Mouse (Mus musculus) midbrain, embryonic 13.5 days (tissue): ENCODE results near the gene Cmip. TPM values are rescaled to one million over a fixed set of nuclear protein-coding genes. Genes with fewer than 3 reads are reported as not detected.

Experiments used
- ATAC-seq: fragments of 200-750 bp; cut with Nextera tagmentation; 2 replicates; pipeline ENCODE4 v1.8.0; 2017; ENCODE audit warnings: mild to moderate bottlenecking, moderate TSS enrichment, moderate library complexity
- H3K27ac ChIP-seq: fragments of 300-500 bp; sonication (generic); 2 replicates; pipeline ENCODE4 v1.5.1; 2015; ENCODE audit warnings: inconsistent platforms, mild to moderate bottlenecking, moderate library complexity
- H3K27me3 ChIP-seq: fragments of 300-500 bp; sonication (generic); 2 replicates; pipeline ENCODE4 v1.6.1; 2015; ENCODE audit warnings: mild to moderate bottlenecking, inconsistent platforms
- H3K36me3 ChIP-seq: fragments of 300-500 bp; sonication (generic); 2 replicates; pipeline ENCODE4 v1.6.1; 2015; ENCODE audit warnings: mild to moderate bottlenecking, inconsistent platforms
- H3K4me1 ChIP-seq: fragments of 300-500 bp; sonication (generic); replicated peaks from 2 replicates; pipeline ENCODE4 v1.6.1; 2015; ENCODE audit warnings: inconsistent platforms
- H3K4me2 ChIP-seq: fragments of 300-500 bp; sonication (generic); replicated peaks from 2 replicates; pipeline ENCODE4 v1.6.1; 2015; ENCODE audit warnings: moderate library complexity, mild to moderate bottlenecking, inconsistent platforms
- H3K4me3 ChIP-seq: fragments of 300-500 bp; sonication (generic); replicated peaks from 2 replicates; pipeline ENCODE4 v1.5.1; 2015; ENCODE audit warnings: mild to moderate bottlenecking, inconsistent platforms
- H3K9ac ChIP-seq: fragments of 300-500 bp; sonication (generic); replicated peaks from 2 replicates; pipeline ENCODE4 v1.6.1; 2015; ENCODE audit warnings: mild to moderate bottlenecking, inconsistent platforms
- H3K9me3 ChIP-seq: fragments of 300-500 bp; sonication (generic); 2 replicates; pipeline ENCODE4 v1.6.1; 2016; ENCODE audit warnings: mild to moderate bottlenecking, inconsistent platforms
- WGBS: fragments of 180-500 bp; shearing (Covaris S2); methylation state at CpG from one replicate; pipeline ENCODE4 v1.1.7; 2015; 5-methylcytosine and 5-hydroxymethylcytosine counted together
- polyA plus RNA-seq: library from polyadenylated mRNA; unstranded; fragments of >200 nt; fragmentation: Nextera tagmentation; extraction: Ambion mirVana; gene quantifications from 2 replicates; pipeline ENCODE4 v1.2.1, GENCODE M21; 2015

The Cmip gene
- polyA plus RNA-seq, 1 experiment from 2014 or later: 65.3 TPM

DNA sequence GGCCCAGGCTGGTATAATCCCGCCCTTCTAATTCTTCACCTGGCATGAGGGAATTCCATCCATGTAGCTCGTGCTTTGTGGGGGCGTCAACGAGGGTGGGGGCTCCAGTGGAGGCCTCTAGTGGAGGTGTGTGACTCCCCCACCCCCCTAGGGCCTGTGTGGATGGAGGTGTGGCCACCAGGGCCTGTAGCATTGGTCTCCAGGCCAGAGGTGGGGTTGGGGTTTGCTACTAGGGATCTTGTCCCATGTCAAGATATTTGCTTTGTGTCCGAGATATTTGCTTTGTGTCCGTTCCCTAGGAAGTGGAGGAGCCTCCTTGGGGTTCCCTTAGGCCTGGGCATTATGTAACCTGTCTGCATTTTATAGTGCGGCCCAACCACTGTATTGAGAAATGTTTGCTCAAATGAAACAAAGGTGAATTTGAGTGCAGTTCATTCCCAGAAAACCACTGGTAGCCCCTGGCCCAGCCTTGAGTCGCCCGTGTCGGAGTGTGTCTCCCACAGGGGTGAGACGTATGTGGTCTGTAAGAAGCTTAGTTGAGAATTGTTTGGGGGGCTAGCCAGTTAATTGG, 2.7 kb downstream of the Cmip start:
- H3K4me1 ChIP-seq: peaks cover 59% of the 10 kb centered on the region
- H3K4me3 ChIP-seq: peak overlapping the region; percentile 100
- ATAC-seq: no peak
- H3K9me3 ChIP-seq: no peaks in the 10 kb centered on the region
- 50% methylated on average over 11 of the region's 11 CpGs for WGBS
- H3K4me2 ChIP-seq: peak overlapping the region; percentile 77
- no peaks in the 10 kb centered on the region for H3K36me3 ChIP-seq
- peak overlapping the region; percentile 94 for H3K27ac ChIP-seq
- peak overlapping the region; percentile 99 for H3K9ac ChIP-seq
- H3K27me3 ChIP-seq: no peaks in the 10 kb centered on the region

- ATAC-seq: no peak
- Histone ChIP-seq H3K36me3 (no peaks in the 10 kb centered on the region), H3K9ac (peak overlapping the region; percentile 99), H3K4me1 (peaks cover 59% of the 10 kb centered on the region), H3K27ac (peak overlapping the region; percentile 94), H3K27me3 (no peaks in the 10 kb centered on the region), H3K4me3 (peak overlapping the region; percentile 100), H3K9me3 (no peaks in the 10 kb centered on the region), H3K4me2 (peak overlapping the region; percentile 77)
- WGBS: 15% methylated on average over 14 of the region's 14 CpGs
These were observed 3.5 kb downstream of the Cmip start for GRCm38 (mm10) chr8:117260234-117260929.

- no peak for ATAC-seq
- 20% methylated on average over 14 of the region's 14 CpGs for WGBS
- peaks cover 58% of the 10 kb centered on the region for H3K4me1 ChIP-seq
- H3K27ac ChIP-seq: peak overlapping the region; percentile 94
- no peaks in the 10 kb centered on the region for H3K9me3 ChIP-seq
- peak overlapping the region; percentile 99 for H3K9ac ChIP-seq
- H3K27me3 ChIP-seq: no peaks in the 10 kb centered on the region
- H3K36me3 ChIP-seq: no peaks in the 10 kb centered on the region
- peak overlapping the region; percentile 77 for H3K4me2 ChIP-seq
- H3K4me3 ChIP-seq: peak overlapping the region; percentile 100
These were observed 4.1 kb downstream of the Cmip start for GRCm38 (mm10) chr8:117260930-117261475.

- Histone ChIP-seq H3K4me2 (peak overlapping the region; percentile 77), H3K4me3 (peak overlapping the region; percentile 100), H3K9me3 (no peaks in the 10 kb centered on the region), H3K27me3 (no peaks in the 10 kb centered on the region), H3K4me1 (peaks cover 59% of the 10 kb centered on the region), H3K27ac (peak overlapping the region; percentile 94), H3K9ac (peak overlapping the region; percentile 99), H3K36me3 (no peaks in the 10 kb centered on the region)
- ATAC-seq: no peak
- 13% methylated on average over 9 of the region's 9 CpGs for WGBS
These were observed 4.8 kb downstream of the Cmip start for GRCm38 (mm10) chr8:117261702-117262101.

DNA sequence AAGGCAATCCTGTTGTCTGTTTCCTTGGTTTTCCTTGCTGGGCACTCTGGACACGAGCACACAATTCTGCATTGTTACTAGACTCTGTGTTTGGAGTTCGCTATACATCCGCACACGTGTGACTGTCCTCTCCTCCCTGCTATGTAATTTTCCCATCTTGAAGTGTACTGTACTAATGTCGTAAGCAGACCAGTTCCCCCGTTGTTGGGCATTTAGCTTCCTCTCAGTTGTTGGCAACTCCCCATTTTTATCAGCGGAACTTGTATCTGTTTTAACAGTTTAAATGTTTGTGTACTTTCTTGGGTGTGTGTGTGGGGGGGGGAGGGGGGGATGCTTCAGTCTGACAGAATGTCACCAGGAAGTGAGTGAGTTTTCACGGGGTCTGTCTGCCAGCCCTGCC, 5.8 kb downstream of the Cmip start:
- 76% methylated on average over 8 of the region's 8 CpGs for WGBS
- Histone ChIP-seq H3K4me2 (no peak overlapping the region), H3K4me3 (no peak overlapping the region), H3K9me3 (no peaks in the 10 kb centered on the region), H3K27ac (no peak overlapping the region), H3K36me3 (no peaks in the 10 kb centered on the region), H3K27me3 (no peaks in the 10 kb centered on the region), H3K9ac (no peak overlapping the region), H3K4me1 (peaks cover 66% of the 10 kb centered on the region)
- ATAC-seq: no peak

DNA sequence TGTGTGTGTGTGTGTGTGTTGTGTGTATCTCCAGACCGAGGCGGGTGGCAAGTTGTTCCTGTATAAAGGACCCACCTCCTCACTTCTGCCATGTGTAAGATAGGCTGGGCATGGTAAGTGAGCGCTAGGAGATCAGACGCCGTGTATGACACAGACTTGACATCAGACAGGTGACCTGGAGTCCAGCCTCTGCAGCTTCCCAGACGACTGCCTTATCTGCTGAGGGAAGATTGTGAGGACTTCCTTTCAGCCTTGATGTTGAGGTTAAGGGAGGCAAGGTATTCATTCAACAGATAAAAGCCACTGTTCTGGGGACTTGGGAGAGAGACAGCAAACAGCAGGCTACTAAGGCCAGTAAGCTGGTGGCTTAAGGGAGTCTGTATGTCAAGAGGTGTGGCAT, 6.6 kb downstream of the Cmip start:
- Histone ChIP-seq H3K27ac (0 out of 2 replicates have a peak overlapping the region, but pooled peaks have one; percentile 25), H3K36me3 (no peaks in the 10 kb centered on the region), H3K27me3 (no peaks in the 10 kb centered on the region), H3K4me3 (no peak overlapping the region), H3K9me3 (no peaks in the 10 kb centered on the region), H3K4me2 (no peak overlapping the region), H3K4me1 (peaks cover 69% of the 10 kb centered on the region), H3K9ac (no peak overlapping the region)
- ATAC-seq: no peak
- 73% methylated on average over 5 of the region's 6 CpGs for WGBS

- H3K4me3 ChIP-seq: no peak overlapping the region
- ATAC-seq: no peak
- no peaks in the 10 kb centered on the region for H3K27me3 ChIP-seq
- no peaks in the 10 kb centered on the region for H3K36me3 ChIP-seq
- no peak overlapping the region for H3K9ac ChIP-seq
- H3K4me2 ChIP-seq: no peak overlapping the region
- peaks cover 52% of the 10 kb centered on the region for H3K4me1 ChIP-seq
- H3K27ac ChIP-seq: no peak overlapping the region
- no peaks in the 10 kb centered on the region for H3K9me3 ChIP-seq
- 97% methylated on average over 5 of the region's 5 CpGs for WGBS
These were observed 8.2 kb downstream of the Cmip start for GRCm38 (mm10) chr8:117265079-117265478.

DNA sequence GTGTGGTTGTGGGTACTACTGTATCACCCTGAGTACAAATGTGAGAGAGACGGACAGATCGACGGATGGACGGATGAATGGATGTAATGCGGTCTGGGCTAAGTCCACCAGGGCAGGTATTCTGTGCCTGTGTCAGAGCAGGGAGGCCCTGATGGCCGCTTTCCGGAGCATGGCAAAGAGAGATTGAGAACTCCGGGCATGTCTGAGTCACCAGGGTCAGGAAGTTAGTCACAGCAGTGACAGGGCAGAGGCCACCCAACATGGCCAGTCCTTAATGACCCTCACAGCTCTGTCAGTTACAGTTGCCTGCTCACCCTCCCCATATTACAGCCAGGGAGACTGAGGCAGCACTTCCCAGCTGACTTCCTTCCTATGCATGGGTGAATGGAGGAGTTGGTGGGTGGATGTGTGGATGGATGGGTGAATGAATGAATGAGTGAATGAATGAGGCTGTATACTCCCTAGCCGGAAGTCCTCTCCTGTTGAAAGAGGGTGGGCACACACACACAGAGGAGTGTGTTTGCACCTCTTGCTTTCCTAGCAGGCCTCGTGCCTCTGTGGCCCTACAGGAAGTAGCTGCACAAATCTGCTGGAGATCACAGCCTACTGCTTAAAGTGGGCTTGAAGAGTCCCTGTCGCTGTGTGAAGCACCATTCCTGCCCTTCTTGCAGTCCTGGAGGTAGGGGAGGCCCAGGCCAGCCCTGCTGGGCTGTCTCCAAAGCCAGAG, 10.7 kb downstream of the Cmip start:
- no peak for ATAC-seq
- H3K4me2 ChIP-seq: no peak overlapping the region
- 95% methylated on average over 11 of the region's 11 CpGs for WGBS
- H3K27me3 ChIP-seq: no peaks in the 10 kb centered on the region
- 0 out of 2 replicates have a peak, but pooled peaks cover 2% of the 10 kb centered on the region for H3K36me3 ChIP-seq
- no peak overlapping the region for H3K27ac ChIP-seq
- H3K4me3 ChIP-seq: no peak overlapping the region
- no peak overlapping the region for H3K9ac ChIP-seq
- no peaks in the 10 kb centered on the region for H3K9me3 ChIP-seq
- peaks cover 28% of the 10 kb centered on the region for H3K4me1 ChIP-seq

DNA sequence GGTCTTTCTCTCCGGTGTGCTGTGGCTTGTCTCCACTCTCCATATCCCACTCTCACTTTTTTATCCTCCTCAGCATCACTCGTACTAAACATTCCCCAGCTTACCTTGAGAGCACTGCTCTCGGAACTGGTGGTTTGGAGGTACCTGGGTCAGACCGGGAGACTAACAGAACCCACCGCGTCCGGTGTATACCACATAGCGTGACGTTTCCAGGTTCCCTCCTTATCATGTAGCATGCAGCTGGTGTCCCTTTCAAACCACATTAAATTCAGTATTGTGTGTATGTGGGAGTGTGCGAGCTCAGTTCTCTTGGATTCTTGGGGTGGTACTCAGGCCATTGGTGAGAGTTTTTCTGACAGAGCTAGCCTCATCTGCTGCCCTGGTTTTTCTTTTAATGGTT, 21.4 kb downstream of the Cmip start:
- no peaks in the 10 kb centered on the region for H3K9me3 ChIP-seq
- WGBS: 77% methylated on average over 10 of the region's 10 CpGs
- H3K4me3 ChIP-seq: no peak overlapping the region
- peaks cover 7% of the 10 kb centered on the region; the same call in 1 of the 2 replicates for H3K36me3 ChIP-seq
- peak overlapping the region; percentile 73 for H3K27ac ChIP-seq
- peak overlapping the region; percentile 40 for H3K4me2 ChIP-seq
- H3K4me1 ChIP-seq: peaks cover 54% of the 10 kb centered on the region
- 0 out of 2 replicates have a peak, but pooled peaks have one; percentile 6 for ATAC-seq
- H3K9ac ChIP-seq: peak overlapping the region; percentile 52
- no peaks in the 10 kb centered on the region for H3K27me3 ChIP-seq

GRCm38 (mm10) chr8:117278668-117279132, 21.8 kb downstream of the Cmip start:
- Histone ChIP-seq H3K9ac (peak overlapping the region; percentile 52), H3K27ac (peak overlapping the region; percentile 73), H3K36me3 (0 out of 2 replicates have a peak, but pooled peaks cover 5% of the 10 kb centered on the region), H3K27me3 (no peaks in the 10 kb centered on the region), H3K9me3 (no peaks in the 10 kb centered on the region), H3K4me3 (no peak overlapping the region), H3K4me1 (peaks cover 54% of the 10 kb centered on the region), H3K4me2 (peak overlapping the region; percentile 40)
- ATAC-seq: peak; percentile 29; the same call in 1 of the 2 replicates
- WGBS: 16% methylated on average over 20 of the region's 20 CpGs

DNA sequence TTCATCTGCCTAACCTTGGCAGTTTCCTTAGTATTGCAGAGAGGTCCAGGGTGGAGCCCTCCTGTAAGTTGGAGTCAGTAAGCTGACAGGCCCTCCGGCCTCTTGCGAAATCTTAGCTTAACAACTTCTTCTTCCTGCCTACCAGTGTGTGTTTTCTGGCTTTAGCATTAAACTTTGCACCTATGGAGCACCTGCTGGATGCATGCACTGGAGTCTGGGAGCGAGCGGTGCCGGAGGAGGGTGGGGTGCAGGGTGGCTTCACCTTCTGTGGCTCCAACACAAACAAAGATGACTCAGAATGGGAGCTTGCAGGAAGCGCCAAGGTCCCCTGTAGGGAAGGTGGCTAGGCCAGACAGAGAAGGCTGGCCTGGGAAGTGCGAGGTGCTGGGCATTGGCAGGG, 23.6 kb downstream of the Cmip start:
- Histone ChIP-seq H3K27ac (no peak overlapping the region), H3K9ac (no peak overlapping the region), H3K4me2 (no peak overlapping the region), H3K4me1 (peaks cover 66% of the 10 kb centered on the region), H3K9me3 (no peaks in the 10 kb centered on the region), H3K4me3 (no peak overlapping the region), H3K36me3 (peaks cover 12% of the 10 kb centered on the region), H3K27me3 (no peaks in the 10 kb centered on the region)
- no peak for ATAC-seq
- 88% methylated on average over 7 of the region's 7 CpGs for WGBS

GRCm38 (mm10) chr8:117281676-117282075, 24.8 kb downstream of the Cmip start:
- Histone ChIP-seq H3K4me2 (no peak overlapping the region), H3K4me1 (peaks cover 66% of the 10 kb centered on the region), H3K9me3 (no peaks in the 10 kb centered on the region), H3K36me3 (peaks cover 16% of the 10 kb centered on the region), H3K4me3 (no peak overlapping the region), H3K27me3 (no peaks in the 10 kb centered on the region), H3K27ac (no peak overlapping the region; the same call in 1 of the 2 replicates), H3K9ac (no peak overlapping the region)
- no peak for ATAC-seq
- 89% methylated on average over 10 of the region's 10 CpGs for WGBS
